Mouse (Mus musculus) activated CD4-positive, CD25-positive, alpha-beta regulatory T cell, adult 9 weeks (primary cell): ENCODE results near the gene Ly6g6e. TPM values are rescaled to one million over a fixed set of nuclear protein-coding genes. Genes with fewer than 3 reads are reported as not detected.

Source experiments
- polyA plus RNA-seq: library from polyadenylated mRNA; unstranded; fragments of 100-300 nt; shearing (Covaris generic); gene quantifications from one replicate; pipeline ENCODE4 v1.2.1, GENCODE M21; 2017

The Ly6g6e gene
- polyA plus RNA-seq, 1 experiment from 2014 or later = not detected

Other genes starting within 250 kb of the Ly6g6e start
- gene Stk19, start 240.0 kb upstream of the Ly6g6e start, polyA plus RNA-seq = 38.5 TPM
- gene Dxo, start 239.9 kb upstream of the Ly6g6e start, polyA plus RNA-seq = 73.8 TPM
- gene Skiv2l, start 226.7 kb upstream of the Ly6g6e start, polyA plus RNA-seq = 150 TPM
- 41.3 TPM for gene Nelfe, start 226.5 kb upstream of the Ly6g6e start, polyA plus RNA-seq
- gene Cfb, start 214.4 kb upstream of the Ly6g6e start, polyA plus RNA-seq = 1.3 TPM
- 0.64 TPM for gene Zbtb12, start 197.4 kb upstream of the Ly6g6e start, polyA plus RNA-seq
- gene Gm20547, start 194.9 kb upstream of the Ly6g6e start, polyA plus RNA-seq = not detected
- 2.3 TPM for gene C2, start 178.6 kb upstream of the Ly6g6e start, polyA plus RNA-seq
- 38.7 TPM for gene Ehmt2, start 178.4 kb upstream of the Ly6g6e start, polyA plus RNA-seq
- gene Slc44a4, start 162.4 kb upstream of the Ly6g6e start, polyA plus RNA-seq = not detected
- gene Neu1, start 145.6 kb upstream of the Ly6g6e start, polyA plus RNA-seq = 85.9 TPM
- gene Hspa1b, start 117.7 kb upstream of the Ly6g6e start, polyA plus RNA-seq = 54.2 TPM
- 2.7 TPM for gene Gm20481, start 107.0 kb upstream of the Ly6g6e start, polyA plus RNA-seq
- gene Hspa1a, start 104.7 kb upstream of the Ly6g6e start, polyA plus RNA-seq = 13.2 TPM
- gene Hspa1l, start 104.2 kb upstream of the Ly6g6e start, polyA plus RNA-seq = 0.17 TPM
- 55.0 TPM for gene Lsm2, start 95.0 kb upstream of the Ly6g6e start, polyA plus RNA-seq
- gene Vars, start 75.9 kb upstream of the Ly6g6e start, polyA plus RNA-seq = 187 TPM
- gene Vwa7, start 60.3 kb upstream of the Ly6g6e start, polyA plus RNA-seq = 0.33 TPM
- gene Sapcd1, start 48.9 kb upstream of the Ly6g6e start, polyA plus RNA-seq = 0.82 TPM
- gene Msh5, start 30.2 kb upstream of the Ly6g6e start, polyA plus RNA-seq = 1.5 TPM
- gene Clic1, start 26.9 kb upstream of the Ly6g6e start, polyA plus RNA-seq = 661 TPM
- gene Ddah2, start 17.9 kb upstream of the Ly6g6e start, polyA plus RNA-seq = 2.2 TPM
- gene Ly6g6c, start 11.5 kb upstream of the Ly6g6e start, polyA plus RNA-seq = not detected
- gene Mpig6b, start 10.7 kb upstream of the Ly6g6e start, polyA plus RNA-seq = not detected
- gene Ly6g6d, start 1.2 kb downstream of the Ly6g6e start, polyA plus RNA-seq = not detected
- not detected for gene Ly6g6f, start 8.7 kb downstream of the Ly6g6e start, polyA plus RNA-seq
- gene Abhd16a, start 12.4 kb downstream of the Ly6g6e start, polyA plus RNA-seq = 65.7 TPM
- gene Ly6g5c, start 31.4 kb downstream of the Ly6g6e start, polyA plus RNA-seq = not detected
- gene Ly6g5b, start 38.5 kb downstream of the Ly6g6e start, polyA plus RNA-seq = 3.8 TPM
- gene Gpank1, start 44.6 kb downstream of the Ly6g6e start, polyA plus RNA-seq = 58.5 TPM
- 341 TPM for gene Csnk2b, start 45.2 kb downstream of the Ly6g6e start, polyA plus RNA-seq
- 5.3 TPM for gene D17H6S53E, start 49.5 kb downstream of the Ly6g6e start, polyA plus RNA-seq
- gene Apom, start 55.1 kb downstream of the Ly6g6e start, polyA plus RNA-seq = not detected
- 48.8 TPM for gene Bag6, start 58.3 kb downstream of the Ly6g6e start, polyA plus RNA-seq
- 28.9 TPM for gene Prrc2a, start 88.0 kb downstream of the Ly6g6e start, polyA plus RNA-seq
- gene Aif1, start 99.2 kb downstream of the Ly6g6e start, polyA plus RNA-seq = 4.8 TPM
- 9.6 TPM for gene Lst1, start 111.5 kb downstream of the Ly6g6e start, polyA plus RNA-seq
- 1,484 TPM for gene Ltb, start 117.5 kb downstream of the Ly6g6e start, polyA plus RNA-seq
- 56.7 TPM for gene Tnf, start 125.1 kb downstream of the Ly6g6e start, polyA plus RNA-seq
- gene Lta, start 128.4 kb downstream of the Ly6g6e start, polyA plus RNA-seq = 152 TPM
- gene Gm16181, start 143.9 kb downstream of the Ly6g6e start, polyA plus RNA-seq = 1.6 TPM
- 6.4 TPM for gene Atp6v1g2, start 156.8 kb downstream of the Ly6g6e start, polyA plus RNA-seq
- 16.8 TPM for gene Nfkbil1, start 158.9 kb downstream of the Ly6g6e start, polyA plus RNA-seq
- gene Ddx39b, start 164.8 kb downstream of the Ly6g6e start, polyA plus RNA-seq = 296 TPM
- gene H2-D1, start 185.8 kb downstream of the Ly6g6e start, polyA plus RNA-seq = 6,634 TPM
- gene H2-Q1, start 243.5 kb downstream of the Ly6g6e start, polyA plus RNA-seq = 0.20 TPM